Mouse (Mus musculus): ENCODE results near the gene Ubb.
A peak's percentile ranks its signal among the peaks of the same experiment; 100 is the strongest.

The Ubb gene

GRCm38 (mm10) chr11:62551226-62552119 is 502 bp downstream of the Ubb start:
- DNase-seq (ENCODE audit: low read depth, low spot score) = peak; percentile 84

DNA sequence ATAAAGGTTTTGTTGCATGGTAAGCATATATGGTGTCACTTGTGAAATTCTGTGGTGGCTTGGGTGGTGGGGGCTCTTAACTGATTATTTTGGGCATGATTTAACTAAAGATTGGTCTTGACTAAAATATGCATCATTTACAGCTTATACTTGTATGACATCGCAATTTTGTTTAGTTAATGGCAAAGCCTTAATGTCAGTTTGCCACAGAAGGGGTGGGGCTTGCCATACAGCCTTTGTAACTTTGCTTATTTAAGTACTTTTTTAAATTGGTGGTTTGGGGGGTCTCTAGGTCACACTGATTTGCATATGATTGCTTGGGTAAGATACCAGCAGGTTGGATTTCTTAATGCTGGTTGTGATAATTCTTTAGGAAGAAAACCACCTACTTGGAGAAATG is 2.2 kb downstream of the Ubb start:
- no peak for DNase-seq (ENCODE audit: low read depth, low spot score)

DNA sequence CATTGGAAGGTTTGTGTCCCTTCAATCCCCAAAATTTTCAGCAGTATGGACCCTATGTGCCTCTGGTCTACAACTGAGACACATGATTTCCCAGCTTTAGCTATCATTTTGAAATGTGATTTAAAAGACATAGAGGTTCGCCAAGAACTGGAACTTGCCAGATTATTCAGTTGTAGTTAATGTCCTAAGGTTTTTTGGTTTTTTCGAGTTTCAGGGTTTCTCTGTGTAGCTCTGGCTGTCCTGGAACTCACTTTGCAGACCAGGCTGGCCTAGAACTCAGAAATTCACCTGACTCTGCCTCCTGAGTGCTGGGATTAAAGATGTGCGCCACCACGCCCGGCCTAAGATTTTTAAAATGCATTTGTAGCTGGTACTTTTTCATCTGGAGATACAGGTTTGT is 2.7 kb downstream of the Ubb start:
- DNase-seq (ENCODE audit: low read depth, low spot score) = no peak

GRCm38 (mm10) chr11:62554163-62554855 is 3.3 kb downstream of the Ubb start:
- peak; percentile 29 for DNase-seq (ENCODE audit: low read depth, low spot score)

- peak; percentile 45 for DNase-seq (ENCODE audit: low read depth, low spot score)
These were observed 4.1 kb downstream of the Ubb start for GRCm38 (mm10) chr11:62554934-62555517.

GRCm38 (mm10) chr11:62555896-62556412 is 5.0 kb downstream of the Ubb start:
- peak; percentile 25 for DNase-seq (ENCODE audit: low read depth, low spot score)

GRCm38 (mm10) chr11:62557205-62557604 is 6.2 kb downstream of the Ubb start:
- DNase-seq (ENCODE audit: low read depth, low spot score) = no peak

DNA sequence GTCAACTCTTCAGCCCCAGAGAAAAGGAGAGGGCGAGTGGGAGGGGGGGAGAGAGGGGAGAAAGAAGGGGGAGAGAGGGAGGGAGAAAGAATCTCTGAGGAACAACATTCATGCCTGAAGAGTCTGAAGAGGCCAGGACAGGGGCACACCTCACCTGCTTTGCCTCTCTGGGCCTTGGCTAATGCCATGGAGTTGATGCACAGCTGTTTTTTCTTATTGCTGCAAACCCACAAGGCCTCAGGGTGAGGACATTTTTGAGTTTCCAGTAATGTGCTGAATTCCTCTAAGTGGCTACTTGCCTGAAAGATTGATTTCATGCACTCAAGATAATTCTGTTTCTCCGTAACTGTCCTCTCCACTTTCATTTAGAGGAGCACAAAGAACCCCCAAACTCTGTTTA is 7.2 kb downstream of the Ubb start:
- DNase-seq (ENCODE audit: low read depth, low spot score) = peak; percentile 59

DNA sequence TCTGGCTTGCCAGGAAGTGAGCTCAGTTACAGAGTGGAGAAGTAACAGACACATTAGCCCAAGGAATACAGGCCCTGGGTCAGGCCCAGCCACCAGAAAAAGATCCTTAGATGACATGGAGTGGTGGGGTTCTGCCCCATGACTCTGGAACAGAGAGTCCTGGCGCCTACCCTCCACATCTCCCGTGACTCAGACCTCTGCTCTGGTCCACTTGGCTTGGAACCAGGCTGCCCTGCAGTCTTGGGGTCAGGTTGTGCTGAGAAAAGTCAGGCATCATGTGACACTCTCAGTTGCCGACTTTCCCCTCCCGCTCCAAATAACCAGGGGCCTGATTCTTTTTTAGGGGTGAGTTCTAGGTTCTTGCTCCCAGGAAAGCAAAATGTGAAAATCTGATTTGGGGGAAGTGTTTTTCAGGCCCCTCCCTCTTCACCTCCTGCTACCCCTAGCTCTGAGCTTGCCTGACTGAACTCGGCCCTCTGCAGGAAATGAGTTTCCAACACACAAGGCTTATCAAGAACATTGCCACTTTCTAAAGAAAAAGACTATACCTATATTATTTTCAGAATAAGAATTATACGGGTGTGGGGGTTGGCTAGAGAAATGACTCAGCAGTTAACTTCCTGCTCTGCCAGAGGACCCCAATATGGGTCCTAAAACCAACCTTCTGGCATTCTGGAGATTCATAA is 8.1 kb downstream of the Ubb start:
- peak; percentile 75 for DNase-seq (ENCODE audit: low read depth, low spot score)

- no peak for DNase-seq (ENCODE audit: low read depth, low spot score)
These were observed 9.6 kb downstream of the Ubb start for GRCm38 (mm10) chr11:62560463-62561016.

DNA sequence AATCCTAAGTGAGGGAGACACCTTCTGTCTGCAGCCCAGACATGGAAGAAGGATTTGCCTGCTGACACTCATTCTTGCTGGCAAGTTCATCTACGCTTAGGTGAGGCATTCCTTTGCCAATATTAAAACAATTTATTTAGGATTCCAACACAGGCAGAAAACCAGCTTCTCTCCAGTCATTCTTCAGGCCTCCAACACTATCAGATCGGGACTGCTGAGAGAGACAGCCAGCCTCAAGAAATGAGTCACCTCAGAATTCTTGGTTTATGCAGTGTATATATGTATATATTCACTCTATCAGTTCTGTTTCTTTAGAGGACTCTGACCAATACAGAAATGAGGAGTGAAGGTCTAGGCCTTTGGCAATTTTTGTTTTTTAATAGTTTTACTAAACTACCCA is 12.6 kb downstream of the Ubb start:
- DNase-seq (ENCODE audit: low read depth, low spot score) = peak; percentile 30

DNA sequence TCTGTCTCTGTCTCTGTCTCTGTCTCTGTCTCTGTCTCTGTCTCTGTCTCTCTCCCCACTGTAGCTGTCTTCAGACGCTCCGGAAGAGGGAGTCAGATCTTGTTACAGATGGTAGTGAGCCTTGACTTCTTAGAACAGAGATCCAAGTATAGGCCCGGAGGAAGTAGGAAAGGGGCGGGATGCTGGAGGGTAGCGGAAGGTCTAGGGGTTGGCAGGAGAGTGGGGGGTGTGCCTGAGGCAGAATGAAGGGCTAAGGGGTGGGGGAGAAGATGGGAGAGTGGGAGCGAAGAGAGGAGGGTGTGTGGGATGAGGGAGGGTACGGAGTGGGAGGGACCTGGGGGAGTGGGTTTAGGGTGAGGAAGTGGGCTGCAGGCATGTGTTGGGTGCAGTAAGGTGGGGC is 14.8 kb downstream of the Ubb start:
- no peak for DNase-seq (ENCODE audit: low read depth, low spot score)

DNA sequence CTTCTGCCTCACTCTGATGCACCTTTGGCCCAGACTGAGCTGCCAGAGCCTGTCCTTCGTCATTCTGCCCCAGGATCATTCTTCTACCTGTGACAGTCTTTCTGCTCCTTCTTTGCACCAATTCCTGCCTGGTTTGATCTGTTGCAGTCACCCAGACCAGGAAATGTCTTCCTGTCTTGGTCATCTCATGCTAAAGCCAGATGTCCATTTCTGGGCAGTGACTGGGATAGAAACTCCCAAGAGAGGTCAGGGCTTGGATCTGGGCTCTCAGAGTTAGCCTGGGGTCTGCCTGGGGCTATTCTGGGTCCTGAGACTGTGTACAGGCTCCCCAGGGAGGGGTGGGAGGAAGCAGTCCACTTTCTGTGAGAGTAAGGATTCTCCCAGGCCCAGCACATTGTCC is 15.2 kb downstream of the Ubb start:
- DNase-seq (ENCODE audit: low read depth, low spot score) = peak; percentile 47

GRCm38 (mm10) chr11:62568300-62568699 is 17.3 kb downstream of the Ubb start:
- DNase-seq (ENCODE audit: low read depth, low spot score) = peak; percentile 73

DNA sequence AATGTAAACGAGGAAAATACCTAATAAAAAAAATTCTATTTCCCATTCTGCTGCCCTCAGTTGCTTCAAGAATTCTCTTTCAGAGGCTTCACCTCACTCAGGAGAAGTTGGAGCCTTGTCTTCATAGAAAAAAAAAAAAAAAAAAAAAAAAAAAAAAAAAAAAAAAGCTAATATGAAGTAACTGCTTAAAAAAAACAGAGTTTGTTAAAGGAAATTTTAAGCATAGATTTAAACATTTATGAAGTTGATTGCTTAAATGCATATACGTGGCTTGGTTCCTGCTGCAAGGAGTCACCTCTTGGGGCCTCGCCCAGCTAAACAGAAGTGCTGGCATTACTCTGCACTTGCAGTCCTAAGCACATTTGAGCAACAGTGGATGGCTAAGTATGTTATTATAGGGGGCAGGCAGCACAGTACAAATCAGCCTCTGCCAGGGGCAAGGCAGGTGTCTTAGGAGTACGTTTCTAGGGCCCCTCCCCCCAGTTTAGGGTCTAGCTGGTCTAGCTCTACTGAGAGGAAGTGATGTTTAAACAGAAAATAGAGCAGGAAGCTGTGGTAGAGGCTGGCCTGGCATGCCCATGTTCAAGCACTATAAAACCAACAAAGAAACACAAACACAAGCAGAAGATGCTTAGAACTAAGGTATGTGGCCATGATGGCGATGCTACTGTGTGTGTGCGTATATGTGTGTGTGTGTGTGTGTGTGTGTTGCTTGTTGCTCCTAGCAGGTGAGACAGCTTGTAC is 23.2 kb downstream of the Ubb start, which contains the start of gene Trpv2:
Gene Trpv2 (plus strand): TSS at position 528 of the 744 bp plus-strand sequence.
- no peak for DNase-seq (ENCODE audit: low read depth, low spot score)

GRCm38 (mm10) chr11:62574703-62575085 is 23.7 kb downstream of the Ubb start:
- no peak for DNase-seq (ENCODE audit: low read depth, low spot score)

DNA sequence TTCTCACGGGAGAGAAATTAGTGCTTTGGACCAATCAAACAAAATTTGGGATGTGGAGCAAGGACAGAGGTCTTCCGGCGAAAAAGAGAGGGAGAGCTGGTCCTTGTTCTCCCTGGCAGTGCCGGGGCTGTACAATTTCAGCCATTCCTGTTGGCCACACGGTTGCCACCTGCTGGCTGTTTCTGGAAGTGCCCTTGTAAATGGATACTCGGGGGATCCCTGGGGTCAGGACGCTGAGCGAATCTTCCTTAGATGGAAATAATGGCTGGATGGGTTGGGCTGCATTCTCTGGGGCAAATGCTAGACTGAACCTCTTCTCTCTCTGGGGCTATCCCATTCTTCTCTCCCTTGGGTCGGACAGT is 24.3 kb downstream of the Ubb start:
- peak; percentile 87 for DNase-seq (ENCODE audit: low read depth, low spot score)

DNA sequence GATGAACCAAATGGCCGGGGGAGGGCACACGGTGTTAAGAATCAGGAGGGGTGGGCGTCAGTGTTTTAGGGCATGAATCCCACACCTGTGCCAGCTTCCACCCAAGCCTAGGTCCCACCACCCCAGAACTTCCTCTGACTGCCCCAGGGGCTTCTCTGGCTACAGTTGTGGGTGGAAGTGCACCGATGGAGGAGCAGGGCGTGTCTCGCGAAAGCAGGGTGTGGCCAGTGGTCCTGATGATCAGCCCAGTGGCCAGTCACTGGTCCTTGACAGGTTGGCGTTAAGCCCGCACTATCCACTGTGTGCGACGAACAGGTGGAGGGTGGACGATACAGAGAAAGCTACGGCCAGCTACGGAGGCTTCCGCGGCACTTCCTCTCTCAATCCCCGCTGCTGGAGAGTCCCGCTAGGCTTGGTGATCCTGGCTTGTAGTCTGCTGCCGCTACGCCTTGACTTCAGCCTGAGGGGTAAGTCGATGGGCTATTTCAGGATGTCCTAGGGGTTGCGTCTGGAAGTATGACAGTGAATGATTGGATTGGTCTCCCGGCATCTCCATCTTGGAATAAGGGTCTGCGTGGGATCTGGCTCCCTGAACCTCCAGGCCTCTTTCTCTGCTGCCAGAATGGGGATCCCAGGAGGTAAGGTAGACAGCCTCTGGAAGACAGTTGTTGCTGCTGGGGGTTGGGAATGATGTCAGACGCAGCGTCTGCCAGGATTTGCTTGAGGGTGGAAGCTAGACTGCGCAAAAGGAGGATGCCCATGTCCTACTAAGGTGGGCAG is 24.9 kb downstream of the Ubb start:
- DNase-seq (ENCODE audit: low read depth, low spot score) = no peak

GRCm38 (mm10) chr11:62576530-62577152 is 25.7 kb downstream of the Ubb start:
- no peak for DNase-seq (ENCODE audit: low read depth, low spot score)
